Mouse (Mus musculus) midbrain, embryonic 16.5 days (tissue): ENCODE data around the gene Matn4. TPM values are rescaled to one million over a fixed set of nuclear protein-coding genes. Genes with fewer than 3 reads are reported as not detected.

Experiments
- ATAC-seq: fragments of 200-750 bp; cut with Nextera tagmentation; 2 replicates; pipeline ENCODE4 v1.8.0; 2017; ENCODE audit warnings: moderate TSS enrichment
- H3K27ac ChIP-seq: fragments of 300-500 bp; sonication (generic); 2 replicates; pipeline ENCODE4 v1.5.1; 2014; ENCODE audit warnings: mild to moderate bottlenecking, low read length, mixed read lengths
- H3K27me3 ChIP-seq: fragments of 300-500 bp; sonication (generic); 2 replicates; pipeline ENCODE4 v1.6.1; 2014; ENCODE audit warnings: low read depth, low read length, mixed read lengths; ENCODE audit not compliant: control insufficient read depth, insufficient read depth
- H3K36me3 ChIP-seq: fragments of 300-500 bp; sonication (generic); 2 replicates; pipeline ENCODE4 v1.6.1; 2014; ENCODE audit warnings: mild to moderate bottlenecking, low read length, moderate library complexity, mixed read lengths; ENCODE audit not compliant: control insufficient read depth, insufficient read depth
- H3K4me1 ChIP-seq: fragments of 300-500 bp; sonication (generic); 2 replicates; pipeline ENCODE4 v1.6.1; 2014; ENCODE audit warnings: mild to moderate bottlenecking, low read length, mixed read lengths; ENCODE audit not compliant: control insufficient read depth, insufficient read depth
- H3K4me2 ChIP-seq: fragments of 300-500 bp; sonication (generic); 2 replicates; pipeline ENCODE4 v1.6.1; 2014; ENCODE audit warnings: mild to moderate bottlenecking, low read length, mixed read lengths
- H3K4me3 ChIP-seq: fragments of 300-500 bp; sonication (generic); 2 replicates; pipeline ENCODE4 v1.5.1; 2014; ENCODE audit warnings: low read depth, mild to moderate bottlenecking, low read length, moderate library complexity, mixed read lengths
- H3K9ac ChIP-seq: fragments of 300-500 bp; sonication (generic); 2 replicates; pipeline ENCODE4 v1.6.1; 2014; ENCODE audit warnings: low read depth, low read length, mixed read lengths
- H3K9me3 ChIP-seq: fragments of 300-500 bp; sonication (generic); replicated peaks from 2 replicates; pipeline ENCODE4 v1.6.1; 2014; ENCODE audit warnings: mild to moderate bottlenecking, low read length, mixed read lengths; ENCODE audit not compliant: control insufficient read depth, poor library complexity, severe bottlenecking
- WGBS: fragments of 180-500 bp; shearing (Covaris S2); extraction: QIAGEN DNeasy Blood & Tissue Kit; methylation state at CpG from one replicate; pipeline ENCODE4 v1.1.7; 2014; 5-methylcytosine and 5-hydroxymethylcytosine counted together
- polyA plus RNA-seq: library from polyadenylated mRNA; unstranded; fragments of >200 nt; fragmentation: Nextera tagmentation; extraction: Ambion mirVana; gene quantifications from 2 replicates; pipeline ENCODE4 v1.2.1, GENCODE M21; 2015

The Matn4 gene
- polyA plus RNA-seq, 1 experiment from 2014 or later: 0.93 TPM

GRCm38 (mm10) chr2:164438257-164438656, 33.3 kb upstream of the Matn4 start:
- WGBS: 77% methylated on average over 8 of the region's 8 CpGs
- H3K27ac ChIP-seq: no peak overlapping the region
- no peak overlapping the region for H3K4me3 ChIP-seq
- H3K27me3 ChIP-seq: peaks cover 8% of the 10 kb centered on the region
- no peak for ATAC-seq
- no peak overlapping the region for H3K4me2 ChIP-seq
- H3K9me3 ChIP-seq: no peaks in the 10 kb centered on the region
- H3K4me1 ChIP-seq: peaks cover 12% of the 10 kb centered on the region
- no peak overlapping the region for H3K9ac ChIP-seq
- H3K36me3 ChIP-seq: no peaks in the 10 kb centered on the region

GRCm38 (mm10) chr2:164437710-164438109, 32.8 kb upstream of the Matn4 start:
- no peak overlapping the region for H3K4me3 ChIP-seq
- peaks cover 8% of the 10 kb centered on the region for H3K27me3 ChIP-seq
- H3K4me2 ChIP-seq: no peak overlapping the region
- H3K9me3 ChIP-seq: no peaks in the 10 kb centered on the region
- ATAC-seq: no peak
- 82% methylated on average over 6 of the region's 6 CpGs for WGBS
- no peaks in the 10 kb centered on the region for H3K36me3 ChIP-seq
- no peak overlapping the region for H3K27ac ChIP-seq
- H3K4me1 ChIP-seq: peaks cover 9% of the 10 kb centered on the region
- H3K9ac ChIP-seq: no peak overlapping the region

- Histone ChIP-seq H3K4me3 (no peak overlapping the region), H3K27ac (no peak overlapping the region), H3K36me3 (no peaks in the 10 kb centered on the region), H3K4me2 (no peak overlapping the region), H3K9ac (no peak overlapping the region), H3K9me3 (no peaks in the 10 kb centered on the region), H3K27me3 (peaks cover 8% of the 10 kb centered on the region), H3K4me1 (peaks cover 1% of the 10 kb centered on the region; the same call in 1 of the 2 replicates)
- no peak for ATAC-seq
- WGBS: 56% methylated on average over 3 of the region's 3 CpGs
Measured at GRCm38 (mm10) chr2:164436961-164437360, 32.0 kb upstream of the Matn4 start.

GRCm38 (mm10) chr2:164436215-164436913, 31.4 kb upstream of the Matn4 start:
- no peaks in the 10 kb centered on the region for H3K9me3 ChIP-seq
- H3K36me3 ChIP-seq: no peaks in the 10 kb centered on the region
- no peak overlapping the region for H3K27ac ChIP-seq
- ATAC-seq: no peak
- peaks cover 4% of the 10 kb centered on the region for H3K27me3 ChIP-seq
- 26% methylated on average over 8 of the region's 8 CpGs for WGBS
- no peak overlapping the region for H3K4me3 ChIP-seq
- H3K4me2 ChIP-seq: no peak overlapping the region
- no peaks in the 10 kb centered on the region for H3K4me1 ChIP-seq
- no peak overlapping the region for H3K9ac ChIP-seq

GRCm38 (mm10) chr2:164435216-164436090, 30.5 kb upstream of the Matn4 start:
- no peaks in the 10 kb centered on the region for H3K27me3 ChIP-seq
- ATAC-seq: no peak
- no peak overlapping the region for H3K4me2 ChIP-seq
- H3K4me3 ChIP-seq: no peak overlapping the region
- no peaks in the 10 kb centered on the region for H3K9me3 ChIP-seq
- H3K9ac ChIP-seq: no peak overlapping the region
- H3K4me1 ChIP-seq: no peaks in the 10 kb centered on the region
- WGBS: 60% methylated on average over 5 of the region's 5 CpGs
- H3K36me3 ChIP-seq: no peaks in the 10 kb centered on the region
- no peak overlapping the region for H3K27ac ChIP-seq

- H3K4me2 ChIP-seq: no peak overlapping the region
- 88% methylated on average over 3 of the region's 3 CpGs for WGBS
- no peak overlapping the region for H3K27ac ChIP-seq
- H3K9ac ChIP-seq: no peak overlapping the region
- no peak overlapping the region for H3K4me3 ChIP-seq
- ATAC-seq: no peak
- no peaks in the 10 kb centered on the region for H3K9me3 ChIP-seq
- no peaks in the 10 kb centered on the region for H3K27me3 ChIP-seq
- H3K4me1 ChIP-seq: no peaks in the 10 kb centered on the region
- no peaks in the 10 kb centered on the region for H3K36me3 ChIP-seq
Measured at GRCm38 (mm10) chr2:164434681-164435080, 29.7 kb upstream of the Matn4 start.

- no peaks in the 10 kb centered on the region for H3K4me1 ChIP-seq
- no peak overlapping the region for H3K9ac ChIP-seq
- no peak overlapping the region for H3K4me2 ChIP-seq
- H3K4me3 ChIP-seq: no peak overlapping the region
- no peak for ATAC-seq
- H3K36me3 ChIP-seq: no peaks in the 10 kb centered on the region
- no peaks in the 10 kb centered on the region for H3K27me3 ChIP-seq
- no peak overlapping the region for H3K27ac ChIP-seq
- no peaks in the 10 kb centered on the region for H3K9me3 ChIP-seq
- 89% methylated on average over 9 of the region's 9 CpGs for WGBS
Measured at GRCm38 (mm10) chr2:164433278-164433895, 28.4 kb upstream of the Matn4 start.

- Histone ChIP-seq H3K4me1 (no peaks in the 10 kb centered on the region), H3K27me3 (no peaks in the 10 kb centered on the region), H3K36me3 (no peaks in the 10 kb centered on the region), H3K9ac (no peak overlapping the region), H3K4me3 (no peak overlapping the region), H3K4me2 (no peak overlapping the region), H3K9me3 (no peaks in the 10 kb centered on the region), H3K27ac (no peak overlapping the region)
- WGBS: 38% methylated on average over 22 of the region's 22 CpGs
- no peak for ATAC-seq
Measured at GRCm38 (mm10) chr2:164432541-164433191, 27.7 kb upstream of the Matn4 start.
